Mouse (Mus musculus) adipocyte (in vitro differentiated cells): ENCODE results near the gene Nyx.

ENCODE experiments used
- DNase-seq: peaks from one replicate; pipeline ENCODE4 v3.0.0-alpha.2; 2016; ENCODE audit warnings: low spot score

Nyx gene

DNA sequence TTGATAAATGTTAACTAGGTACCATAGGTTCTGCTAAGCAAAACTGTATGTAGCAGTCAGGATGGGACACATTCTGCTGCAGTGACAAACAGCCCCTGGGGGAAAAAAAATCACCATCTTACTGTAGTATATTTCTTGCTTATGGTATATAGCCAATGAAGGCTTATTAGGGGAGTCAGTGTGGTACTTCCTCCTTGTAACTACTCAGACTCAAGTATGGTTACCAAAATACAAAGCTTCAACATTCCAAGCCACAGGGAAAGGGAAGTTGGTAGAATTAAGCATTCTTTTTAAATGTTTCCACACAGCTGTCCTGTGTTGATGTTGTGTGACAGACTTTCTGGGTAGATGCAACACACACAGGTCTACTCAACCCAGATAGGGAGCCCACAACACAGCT is 27.0 kb downstream of the Nyx start:
- DNase-seq = no peak

DNA sequence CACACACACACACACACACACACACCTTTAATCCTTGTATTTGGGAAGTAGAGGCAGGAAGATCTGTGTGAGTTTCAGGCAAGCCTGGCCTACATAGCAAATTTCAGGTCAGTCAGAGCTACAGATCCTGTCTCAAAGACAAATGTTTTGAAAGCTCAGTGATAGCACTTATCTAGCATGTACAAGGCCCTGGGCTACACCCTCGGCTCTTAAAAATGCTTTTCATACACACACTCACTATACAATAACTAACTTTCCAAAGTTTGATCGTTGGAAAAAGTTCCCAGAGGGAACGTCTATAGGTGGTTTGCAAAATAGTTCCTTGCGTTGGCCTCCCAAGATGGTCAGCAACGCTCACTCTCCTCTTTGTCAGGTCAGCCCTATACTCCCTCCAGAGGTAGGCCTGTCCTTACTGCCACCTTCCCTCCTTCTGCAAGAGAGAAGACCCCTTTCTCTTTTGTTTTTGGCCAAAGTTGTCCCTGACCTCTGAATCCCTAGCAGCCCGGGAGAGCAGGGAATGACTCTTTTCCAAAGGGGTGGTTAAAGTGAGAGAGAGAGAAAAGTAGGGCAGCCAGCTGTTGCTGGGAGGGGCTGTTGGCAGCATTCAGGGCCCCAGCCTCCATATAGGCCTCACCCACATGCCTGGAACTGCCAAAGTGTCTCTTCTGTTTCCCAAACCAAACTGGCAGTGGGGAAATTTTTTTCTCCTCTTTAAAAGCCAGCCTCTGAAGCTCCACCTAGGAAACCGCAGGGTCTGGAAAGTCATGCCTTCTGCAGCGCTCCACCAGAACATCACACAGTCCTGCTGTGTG is 29.2 kb downstream of the Nyx start:
- peak; percentile 79 for DNase-seq

GRCm38 (mm10) chrX:13500284-13500683 is 34.4 kb downstream of the Nyx start:
- DNase-seq = no peak

DNA sequence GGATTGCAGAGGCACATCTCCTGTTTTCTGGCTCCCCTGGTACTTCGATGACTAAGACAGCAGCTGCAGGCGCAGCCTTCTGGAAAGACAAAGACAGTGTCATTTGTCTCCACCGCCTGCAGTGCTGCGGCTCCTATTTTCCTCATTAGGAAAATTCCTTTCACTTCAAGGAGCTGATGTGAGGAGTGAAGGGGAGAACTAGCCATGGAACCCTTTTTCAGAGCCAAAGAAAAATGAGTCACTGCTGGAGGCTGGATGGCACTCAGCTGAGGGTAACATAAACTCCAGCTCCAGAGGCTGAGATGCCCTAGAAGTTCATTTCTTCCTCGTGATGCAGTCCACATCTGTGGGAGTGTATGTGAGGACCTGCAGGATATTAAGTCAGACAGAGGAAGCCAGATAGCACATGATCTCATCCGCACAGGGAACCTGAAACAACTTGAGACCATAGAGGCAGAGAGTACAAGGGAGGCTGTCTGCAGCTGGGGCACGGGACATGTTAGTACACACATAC is 37.0 kb downstream of the Nyx start:
- no peak for DNase-seq

DNA sequence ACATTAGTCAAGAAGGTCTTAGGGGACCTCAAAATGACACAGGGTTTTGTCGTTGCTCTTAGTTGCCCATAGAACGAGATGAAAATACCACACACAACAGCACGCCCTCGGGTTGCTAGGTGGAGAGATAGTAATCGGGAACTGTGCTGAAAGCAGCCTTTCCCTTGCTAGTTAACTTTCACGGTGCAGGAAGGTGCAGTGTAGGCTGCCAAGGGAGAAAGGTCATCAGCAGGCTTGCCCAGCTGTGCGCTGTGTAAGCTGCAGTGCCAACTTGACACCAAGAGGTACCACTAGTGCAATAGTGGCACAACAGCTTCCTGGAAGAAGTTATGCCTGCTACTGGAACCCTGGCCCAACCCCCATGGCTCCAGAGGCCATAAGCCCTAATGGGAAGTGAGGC is 38.5 kb downstream of the Nyx start:
- DNase-seq = peak; percentile 31

GRCm38 (mm10) chrX:13506376-13506775 is 40.5 kb downstream of the Nyx start:
- no peak for DNase-seq

GRCm38 (mm10) chrX:13513127-13513526 is 47.2 kb downstream of the Nyx start:
- peak; percentile 58 for DNase-seq

DNA sequence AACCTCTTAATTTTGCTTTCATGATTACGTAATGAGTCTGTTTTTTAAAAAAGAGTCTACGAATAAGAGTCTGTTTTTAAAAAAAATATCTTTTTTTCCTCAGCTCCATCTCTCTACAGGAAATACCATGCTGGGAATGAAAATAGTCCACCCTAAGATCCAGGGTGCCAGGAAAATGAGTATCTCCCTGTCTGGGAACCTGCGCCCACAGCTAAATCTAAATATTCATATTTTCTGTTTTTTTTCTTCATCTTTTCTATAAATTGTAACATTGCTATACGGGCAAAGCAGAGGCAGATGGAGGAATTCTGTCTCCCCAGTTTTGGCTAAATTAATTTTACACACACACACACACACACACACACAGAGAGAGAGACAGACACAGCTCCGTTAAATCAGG is 48.0 kb downstream of the Nyx start:
- no peak for DNase-seq

- no peak for DNase-seq
These were observed 50.5 kb downstream of the Nyx start for GRCm38 (mm10) chrX:13516451-13516850.

- DNase-seq = no peak
These were observed 52.1 kb downstream of the Nyx start for GRCm38 (mm10) chrX:13518019-13518418.

DNA sequence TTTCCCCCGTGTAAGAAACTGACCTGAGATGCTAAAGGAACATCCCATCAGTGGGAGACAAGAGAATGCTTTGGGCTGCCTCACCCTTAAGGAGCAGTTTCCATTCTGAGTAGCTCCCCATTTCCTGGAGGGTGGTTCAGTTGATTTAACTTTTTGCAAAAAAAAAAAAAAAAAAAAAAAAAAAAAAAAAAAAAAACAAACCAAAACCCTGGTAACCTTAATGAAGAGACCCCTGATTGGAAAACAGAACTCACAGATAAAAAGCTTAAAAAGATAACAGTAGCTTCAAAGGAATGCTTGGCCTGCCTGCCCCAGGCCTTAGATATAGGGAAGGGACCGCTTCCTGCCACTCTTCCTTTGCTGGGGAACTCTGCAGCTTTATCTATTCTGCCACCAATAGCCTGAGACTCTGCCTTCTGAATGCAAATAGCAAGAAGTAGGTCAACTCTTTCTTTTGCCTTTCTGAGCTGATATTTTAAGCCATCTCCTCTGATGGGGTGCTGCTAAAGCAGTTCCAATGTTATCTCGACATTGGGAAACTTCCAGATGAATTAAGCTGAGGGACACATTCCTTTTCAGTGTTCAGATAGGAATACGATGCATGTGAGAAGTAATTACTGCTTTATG is 53.0 kb downstream of the Nyx start:
- no peak for DNase-seq

- peak; percentile 49 for DNase-seq
These were observed 53.5 kb downstream of the Nyx start for GRCm38 (mm10) chrX:13519408-13519783.

- DNase-seq = no peak
These were observed 54.7 kb downstream of the Nyx start for GRCm38 (mm10) chrX:13520566-13520965.

DNA sequence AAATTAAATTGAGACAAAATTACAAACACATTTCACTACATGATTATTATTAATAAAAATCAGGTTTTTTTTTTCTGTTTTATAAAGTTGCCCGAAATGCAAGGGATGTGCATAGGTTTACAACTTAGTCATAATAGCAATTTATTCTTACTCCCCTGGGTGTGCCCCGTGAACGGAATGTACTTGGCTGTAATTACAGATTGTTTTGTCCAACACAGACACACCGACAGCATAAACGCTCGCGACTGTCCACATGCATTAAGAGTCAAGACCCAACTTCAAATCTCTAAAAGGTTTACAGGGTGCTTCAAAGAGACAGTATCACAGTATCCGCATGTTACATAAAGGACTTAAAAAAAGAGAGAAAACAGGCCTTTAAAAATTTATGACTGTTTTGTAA is 55.4 kb downstream of the Nyx start:
- DNase-seq = no peak
